16 mouse cellular contexts compared by ENCODE assay signal in genomic region chr10:64671469-64671868, GRCm38 (mm10).
"Had no signal": no experiment of that assay in that cellular context is flagged by ENCODE, and none has a peak within 500 bp of the region (broad histone marks: within the 10 kb centered on the region; RNA-seq: fewer than 3 reads in every experiment).

No protein-coding gene starts in this region.

- H3K4me2 ChIP-seq: neural tube, embryonic 12.5 days; neural tube, embryonic 13.5 days; neural tube, embryonic 15.5 days; stomach, embryonic 15.5 days had no signal

- H3K36me3 ChIP-seq: neural tube, embryonic 12.5 days; neural tube, embryonic 13.5 days; neural tube, embryonic 15.5 days; stomach, embryonic 15.5 days had no signal

- H3K9ac ChIP-seq: neural tube, embryonic 12.5 days; neural tube, embryonic 13.5 days; neural tube, embryonic 15.5 days; stomach, embryonic 15.5 days had no signal

- H3K27me3 ChIP-seq: neural tube, embryonic 12.5 days; neural tube, embryonic 13.5 days; neural tube, embryonic 15.5 days; stomach, embryonic 15.5 days had no signal

- H3K27ac ChIP-seq: neural tube, embryonic 12.5 days; neural tube, embryonic 13.5 days; neural tube, embryonic 15.5 days; stomach, embryonic 15.5 days; stomach, postnatal 0 days had no signal

- H3K4me1 ChIP-seq: neural tube, embryonic 12.5 days; neural tube, embryonic 13.5 days; neural tube, embryonic 15.5 days; stomach, embryonic 15.5 days had no signal

- DNase-seq: right cerebral cortex, adult 18-20 months; right cerebral cortex, postnatal 14 days; right cerebral cortex, postnatal 25 days; right cerebral cortex, postnatal 4 days; spleen, adult 18-20 months; thymus, adult 18-20 months; thymus, adult 2 months; thymus, postnatal 14 days; thymus, postnatal 25 days; thymus, postnatal 36 days; thymus, postnatal 4 days had no signal

- H3K9me3 ChIP-seq: neural tube, embryonic 12.5 days; neural tube, embryonic 13.5 days; neural tube, embryonic 15.5 days; stomach, embryonic 15.5 days had no signal

- H3K4me3 ChIP-seq: neural tube, embryonic 12.5 days; neural tube, embryonic 13.5 days; neural tube, embryonic 15.5 days; stomach, embryonic 15.5 days had no signal
